Mouse (Mus musculus) liver, embryonic 16.5 days (tissue): ENCODE measurements around the gene Selenoo. TPM values are rescaled to one million over a fixed set of nuclear protein-coding genes. Genes with fewer than 3 reads are reported as not detected.

Experiments used
- ATAC-seq: fragments of 200-750 bp; cut with Nextera tagmentation; 2 replicates; pipeline ENCODE4 v1.8.0; 2017; ENCODE audit warnings: low read depth, mild to moderate bottlenecking, moderate number of reproducible peaks, moderate library complexity
- H3K27ac ChIP-seq: fragments of 300-500 bp; sonication (generic); 2 replicates; pipeline ENCODE4 v1.5.1; 2014; ENCODE audit warnings: mild to moderate bottlenecking, low read length
- H3K27me3 ChIP-seq: fragments of 300-500 bp; sonication (generic); 2 replicates; pipeline ENCODE4 v1.6.1; 2014; ENCODE audit warnings: low read depth, low read length, mixed read lengths; ENCODE audit not compliant: control insufficient read depth, insufficient read depth
- H3K36me3 ChIP-seq: fragments of 300-500 bp; sonication (generic); 2 replicates; pipeline ENCODE4 v1.6.1; 2014; ENCODE audit warnings: mild to moderate bottlenecking; ENCODE audit not compliant: control insufficient read depth, insufficient read depth
- H3K4me1 ChIP-seq: fragments of 300-500 bp; sonication (generic); 2 replicates; pipeline ENCODE4 v1.6.1; 2014; ENCODE audit warnings: low read depth, low read length, mixed read lengths; ENCODE audit not compliant: control insufficient read depth
- H3K4me2 ChIP-seq: fragments of 300-500 bp; sonication (generic); 2 replicates; pipeline ENCODE4 v1.6.1; 2014; ENCODE audit warnings: low read depth, low read length, mixed read lengths
- H3K4me3 ChIP-seq: fragments of 300-500 bp; sonication (generic); 2 replicates; pipeline ENCODE4 v1.5.1; 2014; ENCODE audit warnings: low read depth, mild to moderate bottlenecking, low read length
- H3K9ac ChIP-seq: fragments of 300-500 bp; sonication (generic); 2 replicates; pipeline ENCODE4 v1.6.1; 2014; ENCODE audit warnings: low read depth, low read length
- H3K9me3 ChIP-seq: fragments of 300-500 bp; sonication (generic); replicated peaks from 2 replicates; pipeline ENCODE4 v1.6.1; 2016; ENCODE audit warnings: low read length; ENCODE audit not compliant: control insufficient read depth
- WGBS: fragments of 180-500 bp; shearing (Covaris S2); extraction: QIAGEN DNeasy Blood & Tissue Kit; methylation state at CpG from one replicate; pipeline ENCODE4 v1.1.7; 2014; ENCODE audit not compliant: insufficient replicate concordance; 5-methylcytosine and 5-hydroxymethylcytosine counted together
- polyA plus RNA-seq: library from polyadenylated mRNA; unstranded; fragments of >200 nt; fragmentation: Nextera tagmentation; extraction: Ambion mirVana; gene quantifications from 2 replicates; pipeline ENCODE4 v1.2.1, GENCODE M21; 2015

The Selenoo gene
- polyA plus RNA-seq, 1 experiment from 2014 or later = 9.1 TPM

GRCm38 (mm10) chr15:89127364-89127940 is 38.6 kb downstream of the Selenoo start:
- H3K27ac ChIP-seq = no peak overlapping the region
- H3K27me3 ChIP-seq = no peaks in the 10 kb centered on the region; the same call in 1 of the 2 replicates
- ATAC-seq = no peak
- peaks cover 21% of the 10 kb centered on the region for H3K4me1 ChIP-seq
- no peaks in the 10 kb centered on the region for H3K36me3 ChIP-seq
- 75% methylated on average over 8 of the region's 8 CpGs for WGBS
- no peaks in the 10 kb centered on the region for H3K9me3 ChIP-seq
- peak overlapping the region; percentile 79 for H3K4me3 ChIP-seq
- H3K4me2 ChIP-seq = peak overlapping the region; percentile 85
- peak overlapping the region; percentile 83; the same call in 1 of the 2 replicates for H3K9ac ChIP-seq

- no peaks in the 10 kb centered on the region for H3K9me3 ChIP-seq
These were observed 39.8 kb downstream of the Selenoo start, which contains the start of gene Hdac10 for GRCm38 (mm10) chr15:89128382-89129350. Hdac10 (minus strand) TSS chr15:89128700.

GRCm38 (mm10) chr15:89130245-89130644 is 41.4 kb downstream of the Selenoo start:
- Histone ChIP-seq H3K36me3 (no peaks in the 10 kb centered on the region), H3K4me2 (no peak overlapping the region), H3K4me1 (peaks cover 14% of the 10 kb centered on the region), H3K27me3 (no peaks in the 10 kb centered on the region; the same call in none of the 2 replicates), H3K9ac (no peak overlapping the region), H3K27ac (no peak overlapping the region), H3K9me3 (no peaks in the 10 kb centered on the region), H3K4me3 (no peak overlapping the region)
- ATAC-seq = no peak

More at GRCm38 (mm10) chr15:89128382-89129350, 39.8 kb downstream of the Selenoo start, which contains the start of gene Hdac10:
- no peaks in the 10 kb centered on the region; the same call in 1 of the 2 replicates for H3K27me3 ChIP-seq
- H3K27ac ChIP-seq = peak within 1 kb of the TSS; percentile 88
- peak within 1 kb of the TSS; percentile 79 for H3K4me3 ChIP-seq
- peak within 1 kb of the TSS; percentile 85 for H3K4me2 ChIP-seq
- peak within 1 kb of the TSS; percentile 83 for H3K9ac ChIP-seq
- 3% methylated on average over 36 of the region's 36 CpGs for WGBS
- ATAC-seq = peak; percentile 87
- H3K4me1 ChIP-seq = peaks cover 15% of the 10 kb centered on the region
- no peaks in the 10 kb centered on the region for H3K36me3 ChIP-seq

- H3K27ac ChIP-seq = no peak overlapping the region
- no peak overlapping the region for H3K4me3 ChIP-seq
- H3K9me3 ChIP-seq = no peaks in the 10 kb centered on the region
- H3K27me3 ChIP-seq = peaks cover 3% of the 10 kb centered on the region
- WGBS = 30% methylated on average over 3 of the region's 3 CpGs
- peaks cover 14% of the 10 kb centered on the region for H3K4me1 ChIP-seq
- no peaks in the 10 kb centered on the region for H3K36me3 ChIP-seq
- H3K4me2 ChIP-seq = no peak overlapping the region
- no peak overlapping the region for H3K9ac ChIP-seq
- no peak for ATAC-seq
These were observed 42.4 kb downstream of the Selenoo start for GRCm38 (mm10) chr15:89131316-89131715.

GRCm38 (mm10) chr15:89136461-89137155 is 47.7 kb downstream of the Selenoo start:
- H3K4me1 ChIP-seq = no peaks in the 10 kb centered on the region
- 78% methylated on average over 5 of the region's 5 CpGs for WGBS
- no peak overlapping the region for H3K4me3 ChIP-seq
- no peak overlapping the region for H3K27ac ChIP-seq
- H3K4me2 ChIP-seq = no peak overlapping the region
- H3K36me3 ChIP-seq = no peaks in the 10 kb centered on the region
- peaks cover 45% of the 10 kb centered on the region for H3K27me3 ChIP-seq
- no peak for ATAC-seq
- no peaks in the 10 kb centered on the region for H3K9me3 ChIP-seq
- H3K9ac ChIP-seq = no peak overlapping the region

GRCm38 (mm10) chr15:89137378-89138045 is 48.6 kb downstream of the Selenoo start:
- ATAC-seq = no peak
- peaks cover 54% of the 10 kb centered on the region for H3K27me3 ChIP-seq
- no peak overlapping the region for H3K27ac ChIP-seq
- H3K9ac ChIP-seq = no peak overlapping the region
- H3K36me3 ChIP-seq = no peaks in the 10 kb centered on the region
- no peak overlapping the region for H3K4me2 ChIP-seq
- H3K9me3 ChIP-seq = no peaks in the 10 kb centered on the region
- no peak overlapping the region for H3K4me3 ChIP-seq
- H3K4me1 ChIP-seq = no peaks in the 10 kb centered on the region
- WGBS = 57% methylated on average over 11 of the region's 11 CpGs

GRCm38 (mm10) chr15:89138046-89138405 is 49.1 kb downstream of the Selenoo start:
- H3K27me3 ChIP-seq = peaks cover 57% of the 10 kb centered on the region
- H3K4me1 ChIP-seq = no peaks in the 10 kb centered on the region
- 63% methylated on average over 7 of the region's 7 CpGs for WGBS
- H3K4me3 ChIP-seq = no peak overlapping the region
- no peak for ATAC-seq
- H3K9me3 ChIP-seq = no peaks in the 10 kb centered on the region
- no peak overlapping the region for H3K4me2 ChIP-seq
- H3K9ac ChIP-seq = no peak overlapping the region
- no peak overlapping the region for H3K27ac ChIP-seq
- H3K36me3 ChIP-seq = no peaks in the 10 kb centered on the region

GRCm38 (mm10) chr15:89138531-89138930 is 49.6 kb downstream of the Selenoo start:
- Histone ChIP-seq H3K27ac (no peak overlapping the region), H3K9ac (no peak overlapping the region), H3K4me2 (no peak overlapping the region), H3K9me3 (no peaks in the 10 kb centered on the region), H3K4me3 (no peak overlapping the region), H3K4me1 (no peaks in the 10 kb centered on the region), H3K27me3 (peaks cover 59% of the 10 kb centered on the region), H3K36me3 (no peaks in the 10 kb centered on the region)
- WGBS = 61% methylated on average over 6 of the region's 6 CpGs
- no peak for ATAC-seq
